Mouse (Mus musculus): ENCODE data around the gene Nfe2l2. TPM values are rescaled to one million over a fixed set of nuclear protein-coding genes. Genes with fewer than 3 reads are reported as not detected.

Gene Nfe2l2
- polyA plus RNA-seq, 1 experiment from 2014 or later: 69.6 TPM

GRCm38 (mm10) chr2:75702588-75702976 lies 1.9 kb downstream of the Nfe2l2 start:
- ATAC-seq (replicated peaks; ENCODE audit: low FRiP score): no peak
- peaks cover 41% of the 10 kb centered on the region for H3K4me1 ChIP-seq (replicated peaks; ENCODE audit: control insufficient read depth, insufficient read depth, low read length)
- no peaks in the 10 kb centered on the region for H3K27me3 ChIP-seq (replicated peaks; ENCODE audit: control insufficient read depth, insufficient read depth, low read length)
- H3K4me3 ChIP-seq (ENCODE audit: low read depth, low read length): peak overlapping the region; percentile 73
- H3K27ac ChIP-seq (ENCODE audit: low read depth, low read length): peak overlapping the region; percentile 99
- H3K9ac ChIP-seq (ENCODE audit: low read depth, low read length): peak overlapping the region; percentile 90
- WGBS: 28% methylated on average over 5 of the region's 5 CpGs
- no peak for DNase-seq (ENCODE audit: low spot score)
- no peaks in the 10 kb centered on the region for H3K9me3 ChIP-seq (ENCODE audit: control insufficient read depth, low read length)
- peak overlapping the region; percentile 67 for H3K4me2 ChIP-seq
- H3K36me3 ChIP-seq (ENCODE audit: control insufficient read depth, insufficient read depth, low read length): no peaks in the 10 kb centered on the region

GRCm38 (mm10) chr2:75701822-75702587 lies 2.4 kb downstream of the Nfe2l2 start:
- Histone ChIP-seq H3K9me3 (ENCODE audit: control insufficient read depth, low read length) (no peaks in the 10 kb centered on the region), H3K4me1 (replicated peaks; ENCODE audit: control insufficient read depth, insufficient read depth, low read length) (peaks cover 41% of the 10 kb centered on the region), H3K9ac (ENCODE audit: low read depth, low read length) (peak overlapping the region; percentile 90), H3K36me3 (ENCODE audit: control insufficient read depth, insufficient read depth, low read length) (no peaks in the 10 kb centered on the region), H3K27ac (ENCODE audit: low read depth, low read length) (peak overlapping the region; percentile 51; the same call in 1 of the 2 replicates), H3K4me3 (ENCODE audit: low read depth, low read length) (peak overlapping the region; percentile 73), H3K4me2 (peak overlapping the region; percentile 67), H3K27me3 (replicated peaks; ENCODE audit: control insufficient read depth, insufficient read depth, low read length) (no peaks in the 10 kb centered on the region)
- 52% methylated on average over 9 of the region's 9 CpGs for WGBS
- ATAC-seq (replicated peaks; ENCODE audit: low FRiP score): no peak
- no peak for DNase-seq (ENCODE audit: low spot score)

DNA sequence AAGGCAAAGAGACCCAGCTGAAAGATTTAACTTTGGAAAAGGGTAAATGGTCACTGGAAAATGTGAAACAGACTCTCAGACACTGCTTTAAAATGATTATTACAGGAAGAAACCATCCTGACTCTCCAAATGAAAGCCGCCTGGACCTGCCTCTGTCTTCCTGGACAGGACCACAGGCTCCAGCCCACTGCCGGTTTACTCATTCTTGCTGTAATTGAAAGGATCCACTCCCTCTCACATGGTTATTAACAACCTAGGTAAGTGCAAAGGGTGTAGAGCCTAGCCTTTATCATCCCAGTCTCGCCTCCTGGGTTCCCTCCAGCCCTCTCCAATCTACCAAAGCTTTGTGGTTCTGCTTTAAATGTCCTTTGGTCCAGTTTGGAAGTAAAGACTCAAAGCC lies 3.2 kb downstream of the Nfe2l2 start:
- H3K4me3 ChIP-seq (ENCODE audit: low read depth, low read length): peak overlapping the region; percentile 73
- H3K4me1 ChIP-seq (replicated peaks; ENCODE audit: control insufficient read depth, insufficient read depth, low read length): peaks cover 42% of the 10 kb centered on the region
- no peak for ATAC-seq (replicated peaks; ENCODE audit: low FRiP score)
- no peak overlapping the region for H3K27ac ChIP-seq (ENCODE audit: low read depth, low read length)
- 0 out of 2 replicates have a peak overlapping the region, but pooled peaks have one; percentile 90 for H3K9ac ChIP-seq (ENCODE audit: low read depth, low read length)
- H3K4me2 ChIP-seq: peak overlapping the region; percentile 67
- DNase-seq (ENCODE audit: low spot score): no peak
- H3K9me3 ChIP-seq (ENCODE audit: control insufficient read depth, low read length): no peaks in the 10 kb centered on the region
- 55% methylated on average over 3 of the region's 3 CpGs for WGBS
- H3K27me3 ChIP-seq (replicated peaks; ENCODE audit: control insufficient read depth, insufficient read depth, low read length): no peaks in the 10 kb centered on the region
- no peaks in the 10 kb centered on the region for H3K36me3 ChIP-seq (ENCODE audit: control insufficient read depth, insufficient read depth, low read length)

- Histone ChIP-seq H3K36me3 (ENCODE audit: control insufficient read depth, insufficient read depth, low read length) (no peaks in the 10 kb centered on the region), H3K9ac (ENCODE audit: low read depth, low read length) (no peak overlapping the region), H3K9me3 (ENCODE audit: control insufficient read depth, low read length) (no peaks in the 10 kb centered on the region), H3K27me3 (replicated peaks; ENCODE audit: control insufficient read depth, insufficient read depth, low read length) (no peaks in the 10 kb centered on the region), H3K4me3 (ENCODE audit: low read depth, low read length) (peak overlapping the region; percentile 73; the same call in 1 of the 2 replicates), H3K27ac (ENCODE audit: low read depth, low read length) (no peak overlapping the region), H3K4me2 (peak overlapping the region; percentile 67), H3K4me1 (replicated peaks; ENCODE audit: control insufficient read depth, insufficient read depth, low read length) (peaks cover 48% of the 10 kb centered on the region)
- no peak for DNase-seq (ENCODE audit: low spot score)
- no peak for ATAC-seq (replicated peaks; ENCODE audit: low FRiP score)
- 82% methylated on average over 3 of the region's 3 CpGs for WGBS
These were observed 3.9 kb downstream of the Nfe2l2 start for GRCm38 (mm10) chr2:75700543-75700942.

GRCm38 (mm10) chr2:75698874-75699273 lies 5.6 kb downstream of the Nfe2l2 start:
- Histone ChIP-seq H3K9me3 (ENCODE audit: control insufficient read depth, low read length) (no peaks in the 10 kb centered on the region), H3K36me3 (ENCODE audit: control insufficient read depth, insufficient read depth, low read length) (no peaks in the 10 kb centered on the region), H3K4me2 (no peak overlapping the region), H3K9ac (ENCODE audit: low read depth, low read length) (no peak overlapping the region), H3K4me1 (replicated peaks; ENCODE audit: control insufficient read depth, insufficient read depth, low read length) (peaks cover 49% of the 10 kb centered on the region), H3K27ac (ENCODE audit: low read depth, low read length) (no peak overlapping the region), H3K4me3 (ENCODE audit: low read depth, low read length) (no peak overlapping the region), H3K27me3 (replicated peaks; ENCODE audit: control insufficient read depth, insufficient read depth, low read length) (no peaks in the 10 kb centered on the region)
- no peak for ATAC-seq (replicated peaks; ENCODE audit: low FRiP score)
- no peak for DNase-seq (ENCODE audit: low spot score)
- 89% methylated on average over 3 of the region's 3 CpGs for WGBS

DNA sequence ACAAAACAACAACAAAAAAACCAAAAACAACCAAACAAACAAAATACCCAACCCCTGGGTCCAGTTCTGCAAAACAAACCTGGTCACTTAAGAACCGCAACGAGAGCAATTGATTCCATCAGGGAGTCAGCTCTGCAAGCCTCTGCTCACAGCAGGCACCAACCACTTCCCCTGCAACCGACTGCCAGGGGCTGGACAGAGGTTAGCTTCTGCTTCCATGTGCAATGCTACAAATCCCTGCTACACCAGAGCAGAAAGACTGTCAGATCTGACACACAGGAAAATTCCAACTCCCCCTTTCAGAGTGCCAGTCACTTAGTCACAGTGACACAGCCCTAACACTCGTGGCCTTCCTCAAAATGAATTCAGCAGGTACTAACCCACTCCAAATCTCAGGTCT lies 6.4 kb downstream of the Nfe2l2 start:
- no peak for DNase-seq (ENCODE audit: low spot score)
- no peaks in the 10 kb centered on the region for H3K36me3 ChIP-seq (ENCODE audit: control insufficient read depth, insufficient read depth, low read length)
- peaks cover 50% of the 10 kb centered on the region for H3K4me1 ChIP-seq (replicated peaks; ENCODE audit: control insufficient read depth, insufficient read depth, low read length)
- H3K9ac ChIP-seq (ENCODE audit: low read depth, low read length): no peak overlapping the region
- WGBS: 38% methylated on average over 4 of the region's 4 CpGs
- H3K27me3 ChIP-seq (replicated peaks; ENCODE audit: control insufficient read depth, insufficient read depth, low read length): no peaks in the 10 kb centered on the region
- H3K4me2 ChIP-seq: no peak overlapping the region
- no peak overlapping the region for H3K27ac ChIP-seq (ENCODE audit: low read depth, low read length)
- no peak for ATAC-seq (replicated peaks; ENCODE audit: low FRiP score)
- no peak overlapping the region for H3K4me3 ChIP-seq (ENCODE audit: low read depth, low read length)
- no peaks in the 10 kb centered on the region for H3K9me3 ChIP-seq (ENCODE audit: control insufficient read depth, low read length)

DNA sequence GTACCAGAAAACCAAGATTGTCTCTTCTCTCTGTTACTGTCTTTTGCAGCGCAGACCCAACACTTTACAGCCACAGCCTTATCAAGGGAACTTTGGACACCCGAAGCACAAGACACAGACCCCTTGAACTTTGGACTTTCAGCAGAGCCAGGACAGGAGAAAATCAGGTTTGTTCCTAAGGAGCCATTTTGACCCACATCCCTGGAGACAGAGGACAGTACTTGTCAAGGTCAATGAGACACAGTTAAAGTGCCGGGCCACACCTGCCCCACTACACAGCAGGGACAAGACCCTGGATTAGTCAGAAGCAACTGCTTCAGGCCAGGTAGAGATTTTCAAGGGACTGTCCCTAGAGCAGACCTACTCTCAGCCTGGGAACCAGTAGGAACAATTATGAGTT lies 7.2 kb downstream of the Nfe2l2 start:
- DNase-seq (ENCODE audit: low spot score) (no peak), ATAC-seq (replicated peaks; ENCODE audit: low FRiP score) (no peak)
- 70% methylated on average over 3 of the region's 3 CpGs for WGBS
- Histone ChIP-seq H3K4me3 (ENCODE audit: low read depth, low read length) (no peak overlapping the region), H3K36me3 (ENCODE audit: control insufficient read depth, insufficient read depth, low read length) (no peaks in the 10 kb centered on the region), H3K4me1 (replicated peaks; ENCODE audit: control insufficient read depth, insufficient read depth, low read length) (peaks cover 50% of the 10 kb centered on the region), H3K4me2 (no peak overlapping the region), H3K27me3 (replicated peaks; ENCODE audit: control insufficient read depth, insufficient read depth, low read length) (no peaks in the 10 kb centered on the region), H3K9ac (ENCODE audit: low read depth, low read length) (no peak overlapping the region), H3K9me3 (ENCODE audit: control insufficient read depth, low read length) (no peaks in the 10 kb centered on the region), H3K27ac (ENCODE audit: low read depth, low read length) (no peak overlapping the region)

DNA sequence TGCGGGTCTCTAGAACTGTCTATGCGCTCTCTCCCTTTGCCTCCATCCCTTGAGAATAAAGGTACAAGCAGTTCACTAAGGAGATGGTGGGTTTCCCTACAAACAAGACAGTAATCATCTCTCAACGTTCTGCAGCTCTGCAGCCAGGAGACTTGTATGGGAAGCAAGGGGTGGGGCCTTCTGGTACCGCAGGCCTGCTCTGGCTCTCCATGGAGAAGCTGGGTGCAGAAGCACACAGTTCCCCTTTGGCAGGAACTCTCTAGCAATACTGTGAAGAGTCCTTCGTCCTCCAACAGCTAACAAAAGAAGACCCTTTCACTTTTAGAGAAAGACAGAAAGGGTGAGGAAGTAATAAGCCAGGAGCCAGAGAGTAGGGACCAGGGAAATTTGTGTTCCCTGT lies 8.1 kb downstream of the Nfe2l2 start:
- H3K4me1 ChIP-seq (replicated peaks; ENCODE audit: control insufficient read depth, insufficient read depth, low read length): peaks cover 41% of the 10 kb centered on the region
- no peaks in the 10 kb centered on the region for H3K36me3 ChIP-seq (ENCODE audit: control insufficient read depth, insufficient read depth, low read length)
- WGBS: 49% methylated on average over 5 of the region's 5 CpGs
- 0 out of 2 replicates have a peak overlapping the region, but pooled peaks have one; percentile 7 for H3K27ac ChIP-seq (ENCODE audit: low read depth, low read length)
- H3K27me3 ChIP-seq (replicated peaks; ENCODE audit: control insufficient read depth, insufficient read depth, low read length): no peaks in the 10 kb centered on the region
- H3K9me3 ChIP-seq (ENCODE audit: control insufficient read depth, low read length): no peaks in the 10 kb centered on the region
- no peak overlapping the region for H3K4me3 ChIP-seq (ENCODE audit: low read depth, low read length)
- DNase-seq (ENCODE audit: low spot score) (no peak), ATAC-seq (replicated peaks; ENCODE audit: low FRiP score) (no peak)
- H3K4me2 ChIP-seq: peak overlapping the region; percentile 17; the same call in 1 of the 2 replicates
- H3K9ac ChIP-seq (ENCODE audit: low read depth, low read length): no peak overlapping the region

All from liver, embryonic 11.5 days (tissue).